Mouse (Mus musculus) neural tube, embryonic 12.5 days (tissue): Measurements from ENCODE around the gene Sall2. TPM values are rescaled to one million over a fixed set of nuclear protein-coding genes. Genes with fewer than 3 reads are reported as not detected.

Source experiments
- ATAC-seq: fragments of 200-750 bp; cut with Nextera tagmentation; 2 replicates; pipeline ENCODE4 v1.8.0; 2017; ENCODE audit warnings: low read depth, mild to moderate bottlenecking, moderate TSS enrichment, moderate library complexity; ENCODE audit not compliant: low FRiP score
- H3K27ac ChIP-seq: fragments of 300-500 bp; sonication (generic); 2 replicates; pipeline ENCODE4 v1.5.1; 2016
- H3K27me3 ChIP-seq: fragments of 300-500 bp; sonication (generic); replicated peaks from 2 replicates; pipeline ENCODE4 v1.6.1; 2016; ENCODE audit warnings: mild to moderate bottlenecking
- H3K36me3 ChIP-seq: fragments of 300-500 bp; sonication (generic); 2 replicates; pipeline ENCODE4 v1.6.1; 2016; ENCODE audit warnings: mild to moderate bottlenecking
- H3K4me1 ChIP-seq: fragments of 300-500 bp; sonication (generic); 2 replicates; pipeline ENCODE4 v1.6.1; 2016
- H3K4me2 ChIP-seq: fragments of 300-500 bp; sonication (generic); replicated peaks from 2 replicates; pipeline ENCODE4 v1.6.1; 2016; ENCODE audit warnings: mild to moderate bottlenecking
- H3K4me3 ChIP-seq: fragments of 300-500 bp; sonication (generic); 2 replicates; pipeline ENCODE4 v1.5.1; 2016
- H3K9ac ChIP-seq: fragments of 300-500 bp; sonication (generic); 2 replicates; pipeline ENCODE4 v1.6.1; 2016; ENCODE audit warnings: mild to moderate bottlenecking
- H3K9me3 ChIP-seq: fragments of 300-500 bp; sonication (generic); 2 replicates; pipeline ENCODE4 v1.6.1; 2016; ENCODE audit warnings: mild to moderate bottlenecking
- WGBS: fragments of 180-500 bp; shearing (Covaris S2); methylation state at CpG from one replicate; pipeline ENCODE4 v1.1.7; 2016; 5-methylcytosine and 5-hydroxymethylcytosine counted together
- polyA plus RNA-seq: library from polyadenylated mRNA; unstranded; fragments of >200 nt; fragmentation: Nextera tagmentation; extraction: Ambion mirVana; gene quantifications from 2 replicates; pipeline ENCODE4 v1.2.1, GENCODE M21; 2016

Sall2 gene
- 55.8 and 57.3 TPM in 2 replicates for polyA plus RNA-seq

GRCm38 (mm10) chr14:52327910-52328812, at the start of gene Sall2:
Gene Sall2, minus strand, starts transcription at chr14:52328762.
- H3K4me1 ChIP-seq: peaks cover 18% of the 10 kb centered on the region
- peak within 1 kb of the TSS; percentile 87 for H3K4me2 ChIP-seq
- H3K9me3 ChIP-seq: no peaks in the 10 kb centered on the region
- H3K9ac ChIP-seq: peak within 1 kb of the TSS; percentile 66
- no peaks in the 10 kb centered on the region for H3K27me3 ChIP-seq
- WGBS: under 1% methylated on average over 26 of the region's 26 CpGs
- peak within 1 kb of the TSS; percentile 54 for H3K4me3 ChIP-seq
- ATAC-seq: peak; percentile 83
- no peaks in the 10 kb centered on the region for H3K36me3 ChIP-seq
- peak within 1 kb of the TSS; percentile 75 for H3K27ac ChIP-seq

- no peak for ATAC-seq
- H3K27me3 ChIP-seq: no peaks in the 10 kb centered on the region
- H3K9me3 ChIP-seq: no peaks in the 10 kb centered on the region
- no peak overlapping the region for H3K9ac ChIP-seq
- 94% methylated on average over 3 of the region's 3 CpGs for WGBS
- H3K4me3 ChIP-seq: no peak overlapping the region
- H3K27ac ChIP-seq: no peak overlapping the region
- no peak overlapping the region for H3K4me2 ChIP-seq
- H3K4me1 ChIP-seq: no peaks in the 10 kb centered on the region
- H3K36me3 ChIP-seq: no peaks in the 10 kb centered on the region
Observed at GRCm38 (mm10) chr14:52368741-52369140, 40.2 kb upstream of the Sall2 start.

DNA sequence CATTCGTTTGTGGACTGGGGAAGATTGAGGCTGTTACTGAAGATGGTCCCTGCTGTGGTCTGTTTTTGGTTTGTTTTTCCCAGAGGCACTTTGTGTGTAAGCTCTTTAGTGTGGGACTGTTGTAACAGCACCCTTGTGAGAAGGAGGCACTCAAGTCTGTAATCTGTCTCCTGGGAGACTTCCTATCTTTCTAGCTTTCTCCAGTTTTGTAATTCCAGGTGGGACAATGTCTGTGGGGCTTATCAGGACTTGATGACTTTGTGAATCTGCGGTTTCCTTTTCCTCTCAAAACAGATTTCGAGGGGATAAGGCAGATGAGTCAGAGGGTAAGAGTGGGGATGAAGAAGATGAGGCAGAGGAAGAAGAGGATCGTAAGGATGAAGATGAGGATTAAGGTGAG, 27.7 kb upstream of the Sall2 start, which contains the start of gene Olfr1513:
Gene Olfr1513, minus strand, starts transcription at position 101 of the 400 bp plus-strand sequence.
- H3K4me3 ChIP-seq: no peak within 1 kb of the TSS
- no peak within 1 kb of the TSS for H3K27ac ChIP-seq
- no peaks in the 10 kb centered on the region for H3K4me1 ChIP-seq
- H3K9me3 ChIP-seq: no peaks in the 10 kb centered on the region
- whole genome bisulfite sequencing: 78% methylated on average over 4 of the region's 4 CpGs
- H3K27me3 ChIP-seq: no peaks in the 10 kb centered on the region
- no peaks in the 10 kb centered on the region for H3K36me3 ChIP-seq
- H3K4me2 ChIP-seq: no peak within 1 kb of the TSS
- ATAC-seq: no peak
- no peak within 1 kb of the TSS for H3K9ac ChIP-seq

DNA sequence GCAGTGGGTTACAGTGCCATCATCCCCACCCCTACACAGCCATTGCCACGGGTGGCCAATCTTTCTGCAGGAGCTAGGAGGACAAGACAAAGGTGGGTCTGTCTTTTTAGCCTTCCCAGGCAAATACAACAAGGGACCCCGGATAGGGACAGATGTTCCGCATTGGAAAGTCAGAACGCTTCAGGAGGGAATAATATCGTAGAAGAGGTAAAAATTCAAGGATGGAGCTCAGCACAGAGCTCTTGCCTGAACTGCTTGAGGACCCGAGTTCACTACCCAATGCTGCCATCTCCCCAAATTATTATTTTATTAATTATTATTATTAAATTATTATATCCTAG, 10.9 kb upstream of the Sall2 start:
- H3K27me3 ChIP-seq: no peaks in the 10 kb centered on the region
- H3K36me3 ChIP-seq: no peaks in the 10 kb centered on the region
- no peaks in the 10 kb centered on the region for H3K9me3 ChIP-seq
- H3K4me3 ChIP-seq: no peak overlapping the region
- ATAC-seq: no peak
- H3K4me1 ChIP-seq: no peaks in the 10 kb centered on the region
- H3K27ac ChIP-seq: no peak overlapping the region
- H3K9ac ChIP-seq: peak overlapping the region; percentile 33
- H3K4me2 ChIP-seq: peak overlapping the region; percentile 51
- WGBS: 74% methylated on average over 6 of the region's 6 CpGs

DNA sequence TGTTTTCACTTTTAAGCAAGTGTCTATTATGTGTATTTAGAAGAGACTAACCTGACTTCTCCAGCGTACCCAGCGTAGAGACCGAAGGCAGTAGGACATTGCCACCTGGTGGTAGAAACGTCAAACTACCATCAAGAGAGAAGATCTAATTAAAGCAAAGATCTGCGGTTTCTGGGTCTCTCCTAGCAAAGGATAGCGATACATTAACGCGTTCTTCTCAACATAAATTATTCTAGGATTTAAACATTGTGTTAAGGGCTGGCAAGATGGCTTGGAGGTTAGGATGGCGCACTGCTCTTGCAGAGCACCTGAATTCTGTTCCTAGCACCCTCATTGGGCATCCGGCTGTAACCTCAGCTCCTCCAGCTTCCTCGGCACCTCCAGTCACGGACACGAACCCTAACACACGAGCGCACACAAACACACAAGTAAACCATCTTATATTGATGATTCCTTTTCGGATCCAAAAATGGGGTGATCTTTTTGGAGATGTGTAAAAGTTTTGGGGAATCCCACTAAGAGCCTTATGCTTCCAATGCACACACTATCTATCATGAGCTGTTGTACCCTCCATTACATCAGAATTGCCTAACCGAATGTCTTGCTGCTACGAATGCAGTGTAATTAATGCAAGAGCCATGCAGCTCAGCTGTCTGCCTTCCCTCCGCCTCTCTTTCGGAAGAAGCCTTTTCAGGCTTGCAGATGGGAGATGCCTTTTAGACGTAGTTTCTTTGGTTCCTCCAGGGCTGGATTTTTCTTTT, 10.4 kb upstream of the Sall2 start:
- Histone ChIP-seq H3K4me1 (no peaks in the 10 kb centered on the region), H3K4me2 (peak overlapping the region; percentile 51), H3K9ac (peak overlapping the region; percentile 33), H3K36me3 (no peaks in the 10 kb centered on the region), H3K9me3 (no peaks in the 10 kb centered on the region), H3K27me3 (no peaks in the 10 kb centered on the region), H3K27ac (no peak overlapping the region), H3K4me3 (0 out of 2 replicates have a peak overlapping the region, but pooled peaks have one; percentile 15)
- peak; percentile 69 for ATAC-seq
- 28% methylated on average over 21 of the region's 21 CpGs for WGBS

GRCm38 (mm10) chr14:52332171-52332570, 3.6 kb upstream of the Sall2 start:
- H3K4me1 ChIP-seq: peaks cover 7% of the 10 kb centered on the region
- 29% methylated on average over 2 of the region's 3 CpGs for WGBS

DNA sequence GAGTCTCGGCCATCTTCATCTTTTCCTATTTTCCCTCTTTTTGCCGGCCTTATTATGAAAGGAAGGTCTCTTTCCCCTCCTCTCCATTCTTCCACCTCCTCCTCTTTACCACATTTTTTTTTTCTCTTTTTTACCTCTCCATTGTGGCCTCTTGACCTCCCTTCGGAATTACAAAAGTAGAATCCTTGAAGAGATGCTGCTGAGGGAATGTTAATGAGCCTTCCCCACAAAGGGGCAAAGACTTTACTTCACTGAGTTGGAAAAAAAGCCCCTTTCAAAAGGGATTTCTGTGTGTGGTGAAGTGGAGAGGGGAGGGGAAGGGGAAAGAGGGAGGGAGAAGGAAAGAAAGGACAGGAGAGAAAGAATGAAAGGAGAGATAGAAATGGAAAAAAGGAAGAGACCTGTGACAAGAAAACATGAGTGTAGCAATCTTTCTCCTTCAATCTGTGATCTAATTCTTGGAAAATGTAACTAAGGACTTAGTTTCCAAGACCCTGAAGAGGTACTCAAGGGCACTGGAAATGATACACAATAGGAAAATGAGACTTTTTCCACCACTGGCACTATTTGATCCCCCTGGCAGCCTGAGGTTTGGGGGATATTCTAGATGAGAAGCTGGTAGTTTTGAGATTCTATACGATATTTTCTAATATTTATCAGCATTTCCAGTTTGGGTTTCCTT, 2.6 kb upstream of the Sall2 start:
- peaks cover 10% of the 10 kb centered on the region for H3K4me1 ChIP-seq
- H3K27me3 ChIP-seq: no peaks in the 10 kb centered on the region
- ATAC-seq: no peak
- no peak overlapping the region for H3K4me2 ChIP-seq
- no peak overlapping the region for H3K4me3 ChIP-seq
- WGBS: 8% methylated on average over 4 of the region's 4 CpGs
- no peaks in the 10 kb centered on the region for H3K36me3 ChIP-seq
- H3K27ac ChIP-seq: peak overlapping the region; percentile 37; the same call in 1 of the 2 replicates
- no peaks in the 10 kb centered on the region for H3K9me3 ChIP-seq
- no peak overlapping the region for H3K9ac ChIP-seq

More at GRCm38 (mm10) chr14:52332171-52332570, 3.6 kb upstream of the Sall2 start:
- Histone ChIP-seq H3K4me2 (no peak overlapping the region), H3K9ac (no peak overlapping the region), H3K27ac (no peak overlapping the region), H3K9me3 (no peaks in the 10 kb centered on the region), H3K4me3 (no peak overlapping the region), H3K36me3 (no peaks in the 10 kb centered on the region), H3K27me3 (no peaks in the 10 kb centered on the region)
- ATAC-seq: no peak

GRCm38 (mm10) chr14:52327375-52327901, 1.1 kb downstream of the Sall2 start:
- Histone ChIP-seq H3K27ac (peak overlapping the region; percentile 75; the same call in 1 of the 2 replicates), H3K27me3 (no peaks in the 10 kb centered on the region), H3K4me2 (peak overlapping the region; percentile 87), H3K4me3 (peak overlapping the region; percentile 54), H3K9me3 (no peaks in the 10 kb centered on the region), H3K9ac (peak overlapping the region; percentile 66), H3K4me1 (peaks cover 18% of the 10 kb centered on the region), H3K36me3 (no peaks in the 10 kb centered on the region)
- peak; percentile 72 for ATAC-seq
- 1% methylated on average over 14 of the region's 14 CpGs for WGBS

DNA sequence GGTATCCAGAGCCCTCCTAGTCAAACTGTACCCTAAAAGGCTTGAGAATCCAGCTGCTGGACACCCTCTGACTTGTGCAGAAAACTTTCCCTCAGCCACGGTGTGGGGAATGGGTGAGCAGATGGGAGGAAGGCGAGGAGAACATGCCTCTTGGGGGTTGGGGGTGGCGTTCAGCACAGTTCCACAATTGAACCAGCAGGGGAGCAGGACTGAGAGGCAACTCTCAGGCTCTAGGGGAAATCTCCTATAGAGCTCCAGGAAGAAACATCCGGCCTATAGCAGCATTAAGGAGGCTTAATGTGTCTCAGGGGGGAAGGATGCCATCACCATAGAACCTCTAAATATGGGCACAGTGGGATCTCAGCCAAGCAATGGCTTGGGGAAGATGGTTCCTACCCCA, 2.7 kb downstream of the Sall2 start:
- Histone ChIP-seq H3K4me1 (peaks cover 18% of the 10 kb centered on the region), H3K4me3 (no peak overlapping the region; the same call in 1 of the 2 replicates), H3K36me3 (no peaks in the 10 kb centered on the region), H3K9me3 (no peaks in the 10 kb centered on the region), H3K27ac (no peak overlapping the region), H3K27me3 (no peaks in the 10 kb centered on the region), H3K9ac (0 out of 2 replicates have a peak overlapping the region, but pooled peaks have one; percentile 8), H3K4me2 (peak overlapping the region; percentile 87)
- no peak for ATAC-seq
- 2% methylated on average over 4 of the region's 4 CpGs for WGBS

GRCm38 (mm10) chr14:52319361-52319760, 9.2 kb downstream of the Sall2 start:
- no peak for ATAC-seq
- Histone ChIP-seq H3K4me2 (no peak overlapping the region), H3K27ac (no peak overlapping the region), H3K27me3 (no peaks in the 10 kb centered on the region), H3K4me1 (peaks cover 19% of the 10 kb centered on the region), H3K9ac (no peak overlapping the region), H3K9me3 (no peaks in the 10 kb centered on the region), H3K4me3 (no peak overlapping the region), H3K36me3 (peaks cover 7% of the 10 kb centered on the region)
- WGBS: 76% methylated on average over 6 of the region's 6 CpGs

DNA sequence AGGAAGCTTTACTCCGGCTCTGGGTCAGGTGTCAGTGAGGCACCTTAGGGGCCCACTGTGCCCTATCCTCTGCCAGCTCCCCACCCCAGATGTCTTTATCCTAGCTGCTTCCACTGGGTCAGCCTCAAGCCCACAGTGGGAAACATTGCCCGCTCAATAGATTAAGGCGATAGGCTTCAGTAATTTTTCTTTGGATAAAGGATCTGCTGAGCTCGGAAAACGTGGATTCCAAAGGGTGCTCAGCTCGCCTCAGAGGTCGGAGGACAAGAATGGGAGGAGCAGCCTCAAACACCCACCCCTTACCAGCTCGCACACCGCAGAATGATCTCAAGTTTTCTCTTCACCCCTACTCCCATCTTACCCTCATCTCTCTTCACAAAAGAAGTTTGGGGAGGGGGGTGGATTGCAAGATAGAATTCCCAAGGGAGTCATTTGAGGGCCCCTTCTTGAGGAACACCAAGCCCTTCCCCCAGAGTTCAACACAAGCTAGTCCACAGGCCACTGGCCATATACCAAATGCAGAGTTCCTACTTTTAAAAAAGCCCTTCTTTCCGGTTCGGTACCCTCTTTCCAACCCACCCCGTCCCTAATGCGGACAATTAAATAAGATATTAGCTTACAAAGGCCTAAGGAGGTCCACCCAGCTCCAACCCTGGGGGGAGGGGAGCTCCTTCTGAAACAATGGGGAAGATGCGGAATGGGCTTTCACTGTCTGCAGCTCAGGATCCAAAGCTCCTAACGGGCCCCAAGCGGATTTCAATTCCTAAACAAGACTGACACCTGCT, 11.9 kb downstream of the Sall2 start:
- peak; percentile 84 for ATAC-seq
- peaks cover 34% of the 10 kb centered on the region for H3K36me3 ChIP-seq
- peaks cover 45% of the 10 kb centered on the region for H3K4me1 ChIP-seq
- WGBS: 2% methylated on average over 16 of the region's 16 CpGs
- no peaks in the 10 kb centered on the region for H3K9me3 ChIP-seq
- H3K27ac ChIP-seq: peak overlapping the region; percentile 86
- no peaks in the 10 kb centered on the region for H3K27me3 ChIP-seq
- H3K4me3 ChIP-seq: peak overlapping the region; percentile 68
- H3K4me2 ChIP-seq: peak overlapping the region; percentile 85
- H3K9ac ChIP-seq: peak overlapping the region; percentile 86
